Mouse (Mus musculus): ENCODE measurements at regions not wholly inside any gene's neighbourhood (a gene's known extent, or its start where the extent isn't known, plus 50 kb on each side); places are given as distances from the start of the nearest gene placed in this dataset.

DNA sequence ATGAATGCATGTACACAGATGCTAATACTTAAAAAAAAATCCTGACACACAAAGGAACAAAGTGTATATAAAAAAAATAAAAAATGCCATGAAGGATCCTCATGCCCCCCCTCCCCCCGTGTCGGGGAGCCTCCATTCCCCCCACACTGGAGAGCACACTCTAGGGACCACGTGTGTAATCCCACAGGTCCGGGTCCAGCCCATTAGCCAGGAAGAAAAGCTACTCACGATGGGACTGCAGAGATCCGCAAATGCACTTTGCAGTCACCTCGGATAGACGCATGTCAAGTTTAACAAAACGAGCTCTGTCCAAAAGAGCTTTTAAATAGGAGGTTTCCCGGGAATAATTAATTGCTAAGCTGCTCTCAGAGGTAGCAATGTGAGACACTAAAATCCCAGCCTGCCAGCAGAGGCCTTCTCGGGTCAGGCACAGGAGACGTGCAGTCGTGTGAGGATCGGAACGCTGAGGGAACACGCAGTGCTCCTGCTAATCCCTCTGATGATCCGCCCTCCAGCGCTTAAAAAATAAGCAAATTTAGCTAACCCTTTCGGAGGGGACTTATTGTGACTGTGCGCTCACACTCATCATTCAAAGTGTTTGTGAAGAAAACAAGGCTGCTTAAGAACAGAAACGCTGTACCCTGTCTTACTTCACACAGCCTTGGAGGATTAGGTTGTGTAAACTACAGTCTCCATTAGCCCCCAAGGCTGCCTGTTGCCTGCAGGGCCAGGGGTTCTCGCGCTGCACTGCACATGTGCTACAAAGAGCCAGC lies 100.2 kb upstream of the Spata13 start:
- no peak for TF ChIP-seq TAL1 (IDR thresholded peaks at IDR 0.05; ENCODE audit: low read length)
- TF ChIP-seq GATA1 (IDR thresholded peaks at IDR 0.05; ENCODE audit: low read length): no peak

Measured in erythroblast, embryonic 14.5 days (primary cell).